In the genomic region with DNA sequence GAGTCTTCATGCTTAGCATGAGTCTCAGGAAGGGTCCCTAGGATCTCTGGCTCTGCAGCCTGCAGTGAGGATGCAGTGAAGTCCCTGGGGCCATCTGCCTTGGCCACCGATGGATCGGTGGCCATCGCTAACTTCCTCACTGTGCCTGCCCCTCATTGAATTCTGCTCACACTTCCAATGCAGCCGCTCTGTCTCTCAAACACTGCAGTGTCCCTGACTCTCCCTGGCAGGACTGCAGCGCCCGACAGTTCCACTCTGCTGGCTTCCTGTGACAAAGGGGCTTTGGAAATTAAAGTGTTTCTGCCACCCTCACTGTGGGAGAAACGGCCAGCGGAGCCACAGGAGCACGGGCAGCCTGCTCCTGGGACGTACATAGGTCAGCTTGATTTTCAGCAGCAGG, we compare ENCODE assay signal across 15 mouse cellular contexts.
DNase-seq lines count a peak whose midpoint lies in the region; ATAC-seq lines count a peak whose summit lies in the region.
"Had no signal": no experiment of that assay in that cellular context is flagged by ENCODE, and none has a peak within 500 bp of the region (broad histone marks: within the 10 kb centered on the region; RNA-seq: fewer than 3 reads in every experiment).

No protein-coding gene starts in this region.

- H3K4me2 ChIP-seq in lung, embryonic 15.5 days: 0 out of 2 replicates have a peak overlapping the region, but pooled peaks have one; percentile 20
- no peak overlapping the region for H3K4me2 ChIP-seq in embryonic facial prominence, embryonic 14.5 days (ENCODE audit: low read depth, low read length)
- peak overlapping the region; percentile 4; the same call in 1 of the 2 replicates for H3K4me2 ChIP-seq in hindbrain, embryonic 12.5 days (replicated peaks)
- H3K4me2 ChIP-seq in midbrain, embryonic 14.5 days (ENCODE audit: low read length): peak overlapping the region; percentile 12; the same call in 1 of the 2 replicates
- H3K4me2 ChIP-seq: heart, embryonic 13.5 days had no signal

- H3K4me1 ChIP-seq in lung, embryonic 15.5 days: peaks cover 16% of the 10 kb centered on the region
- peaks cover 8% of the 10 kb centered on the region for H3K4me1 ChIP-seq in embryonic facial prominence, embryonic 14.5 days (ENCODE audit: control insufficient read depth, insufficient read depth, low read length)
- H3K4me1 ChIP-seq in hindbrain, embryonic 12.5 days: peaks cover 27% of the 10 kb centered on the region
- peaks cover 6% of the 10 kb centered on the region; the same call in 1 of the 2 replicates for H3K4me1 ChIP-seq in midbrain, embryonic 14.5 days (ENCODE audit: control insufficient read depth, insufficient read depth, low read length)
- H3K4me1 ChIP-seq: heart, embryonic 13.5 days had no signal

- H3K36me3 ChIP-seq in lung, embryonic 15.5 days: no peaks in the 10 kb centered on the region
- no peaks in the 10 kb centered on the region for H3K36me3 ChIP-seq in embryonic facial prominence, embryonic 14.5 days (ENCODE audit: control insufficient read depth, insufficient read depth, low read length)
- H3K36me3 ChIP-seq in hindbrain, embryonic 12.5 days: no peaks in the 10 kb centered on the region
- 0 out of 2 replicates have a peak, but pooled peaks cover 2% of the 10 kb centered on the region for H3K36me3 ChIP-seq in midbrain, embryonic 14.5 days (ENCODE audit: control insufficient read depth, insufficient read depth, low read length)
- H3K36me3 ChIP-seq: heart, embryonic 13.5 days had no signal

- no peak overlapping the region for H3K9ac ChIP-seq in lung, embryonic 15.5 days
- H3K9ac ChIP-seq in embryonic facial prominence, embryonic 14.5 days (ENCODE audit: low read depth, low read length): no peak overlapping the region; the same call in 1 of the 2 replicates
- H3K9ac ChIP-seq in hindbrain, embryonic 12.5 days: peak overlapping the region; percentile 27; the same call in 1 of the 2 replicates
- no peak overlapping the region for H3K9ac ChIP-seq in midbrain, embryonic 14.5 days (replicated peaks; ENCODE audit: low read length)
- H3K9ac ChIP-seq: heart, embryonic 13.5 days; liver, postnatal 0 days had no signal

- H3K4me3 ChIP-seq in lung, embryonic 15.5 days: no peak overlapping the region
- no peak overlapping the region for H3K4me3 ChIP-seq in embryonic facial prominence, embryonic 14.5 days (ENCODE audit: low read depth, low read length)
- no peak overlapping the region for H3K4me3 ChIP-seq in hindbrain, embryonic 12.5 days
- H3K4me3 ChIP-seq in midbrain, embryonic 14.5 days (replicated peaks; ENCODE audit: low read depth, low read length): no peak overlapping the region
- H3K4me3 ChIP-seq: heart, embryonic 13.5 days had no signal

- DNase-seq in lung, adult 18-20 months: no peak
- no peak for DNase-seq in embryonic facial prominence, embryonic 14.5 days (ENCODE audit: low spot score)
- DNase-seq in midbrain, embryonic 14.5 days: peak; percentile 41
- no peak for DNase-seq in urinary bladder, adult 2 months (ENCODE audit: low spot score)
- DNase-seq in adrenal gland, adult 8-10 months: no peak
- DNase-seq in adrenal gland, adult (ENCODE audit: inconsistent age in 2 of 2, low spot score in 1 of 2): no peak
- DNase-seq: cerebellum, adult 9-10 months; gastrocnemius, postnatal 36 days; kidney, adult 18-20 months; left cerebral cortex, postnatal 4 days; liver, postnatal 0 days had no signal

- no peak for ATAC-seq in lung, embryonic 15.5 days (ENCODE audit: borderline replicate concordance, extremely low read depth, low FRiP score, low TSS enrichment)
- no peak for ATAC-seq in embryonic facial prominence, embryonic 14.5 days (ENCODE audit: low read depth)
- ATAC-seq in hindbrain, embryonic 12.5 days (ENCODE audit: low FRiP score): peak; percentile 43; the same call in 1 of the 2 replicates
- no peak for ATAC-seq in midbrain, embryonic 14.5 days (ENCODE audit: low FRiP score, low TSS enrichment)
- ATAC-seq: activated CD4-positive, CD25-positive, alpha-beta regulatory T cell, adult 4 months; liver, postnatal 0 days had no signal

- H3K27ac ChIP-seq in lung, embryonic 15.5 days: peak overlapping the region; percentile 52
- H3K27ac ChIP-seq in embryonic facial prominence, embryonic 14.5 days (replicated peaks; ENCODE audit: low read depth, low read length): 0 out of 2 replicates have a peak overlapping the region, but pooled peaks have one; percentile 15
- H3K27ac ChIP-seq in hindbrain, embryonic 12.5 days: peak overlapping the region; percentile 72
- H3K27ac ChIP-seq in midbrain, embryonic 14.5 days (replicated peaks; ENCODE audit: low read depth, low read length): peak overlapping the region; percentile 61
- H3K27ac ChIP-seq: heart, embryonic 13.5 days had no signal

- WGBS in lung, embryonic 15.5 days: 25% methylated on average over 10 of the region's 10 CpGs
- 39% methylated on average over 10 of the region's 10 CpGs for WGBS in embryonic facial prominence, embryonic 14.5 days
- 37% methylated on average over 10 of the region's 10 CpGs for WGBS in hindbrain, embryonic 12.5 days
- 38% methylated on average over 10 of the region's 10 CpGs for WGBS in midbrain, embryonic 14.5 days

- H3K9me3 ChIP-seq in lung, embryonic 15.5 days: no peaks in the 10 kb centered on the region
- no peaks in the 10 kb centered on the region for H3K9me3 ChIP-seq in embryonic facial prominence, embryonic 14.5 days (ENCODE audit: control insufficient read depth, low read length)
- H3K9me3 ChIP-seq in hindbrain, embryonic 12.5 days (replicated peaks): no peaks in the 10 kb centered on the region
- H3K9me3 ChIP-seq in midbrain, embryonic 14.5 days (ENCODE audit: control insufficient read depth, low read length): no peaks in the 10 kb centered on the region
- H3K9me3 ChIP-seq: heart, embryonic 13.5 days had no signal

- no peaks in the 10 kb centered on the region for H3K27me3 ChIP-seq in lung, embryonic 15.5 days
- no peaks in the 10 kb centered on the region for H3K27me3 ChIP-seq in embryonic facial prominence, embryonic 14.5 days (replicated peaks; ENCODE audit: control insufficient read depth, insufficient read depth, low read length)
- H3K27me3 ChIP-seq in hindbrain, embryonic 12.5 days: peaks cover 54% of the 10 kb centered on the region
- no peaks in the 10 kb centered on the region for H3K27me3 ChIP-seq in midbrain, embryonic 14.5 days (ENCODE audit: control insufficient read depth, insufficient read depth, low read length)

Comparison
In these comparisons a context has a peak if more than half of its experiments do, and no peak if none do; other contexts are left out.
1. H3K27ac ChIP-seq: peak in every context shown above with its lines; median percentile 72 in hindbrain, embryonic 12.5 days; 61 in midbrain, embryonic 14.5 days; 52 in lung, embryonic 15.5 days; 15 in embryonic facial prominence, embryonic 14.5 days.